Mouse (Mus musculus) kidney, embryonic 16.5 days (tissue): Measurements from ENCODE around the gene Slx4ip. TPM values are rescaled to one million over a fixed set of nuclear protein-coding genes. Genes with fewer than 3 reads are reported as not detected.

ENCODE experiments used
- ATAC-seq: fragments of 200-750 bp; cut with Nextera tagmentation; 2 replicates; pipeline ENCODE4 v1.8.0; 2017; ENCODE audit warnings: moderate TSS enrichment; ENCODE audit not compliant: low FRiP score, low TSS enrichment
- H3K27ac ChIP-seq: fragments of 300-500 bp; sonication (generic); 2 replicates; pipeline ENCODE4 v1.5.1; 2014; ENCODE audit warnings: low read length
- H3K27me3 ChIP-seq: fragments of 300-500 bp; sonication (generic); 2 replicates; pipeline ENCODE4 v1.6.1; 2014; ENCODE audit warnings: low read length, control low read depth, mixed read lengths; ENCODE audit not compliant: insufficient read depth
- H3K36me3 ChIP-seq: fragments of 300-500 bp; sonication (generic); 2 replicates; pipeline ENCODE4 v1.6.1; 2014; ENCODE audit warnings: low read length, control low read depth, mixed read lengths; ENCODE audit not compliant: insufficient read depth
- H3K4me1 ChIP-seq: fragments of 300-500 bp; sonication (generic); 2 replicates; pipeline ENCODE4 v1.6.1; 2014; ENCODE audit warnings: low read length, control low read depth, mixed read lengths; ENCODE audit not compliant: insufficient read depth
- H3K4me2 ChIP-seq: fragments of 300-500 bp; sonication (generic); replicated peaks from 2 replicates; pipeline ENCODE4 v1.6.1; 2014; ENCODE audit warnings: low read depth, low read length
- H3K4me3 ChIP-seq: fragments of 300-500 bp; sonication (generic); 2 replicates; pipeline ENCODE4 v1.5.1; 2014; ENCODE audit warnings: mild to moderate bottlenecking, low read length
- H3K9ac ChIP-seq: fragments of 300-500 bp; sonication (generic); replicated peaks from 2 replicates; pipeline ENCODE4 v1.6.1; 2014; ENCODE audit warnings: low read length
- H3K9me3 ChIP-seq: fragments of 300-500 bp; sonication (generic); 2 replicates; pipeline ENCODE4 v1.6.1; 2016; ENCODE audit warnings: low read length, control low read depth
- WGBS: fragments of 180-500 bp; shearing (Covaris S2); extraction: QIAGEN DNeasy Blood & Tissue Kit; methylation state at CpG from one replicate; pipeline ENCODE4 v1.1.7; 2014; 5-methylcytosine and 5-hydroxymethylcytosine counted together
- polyA plus RNA-seq: library from polyadenylated mRNA; unstranded; fragments of >200 nt; fragmentation: Nextera tagmentation; extraction: Ambion mirVana; gene quantifications from 2 replicates; pipeline ENCODE4 v1.2.1, GENCODE M21; 2015

Gene Slx4ip
- polyA plus RNA-seq, 1 experiment from 2014 or later: 6.5 TPM

DNA sequence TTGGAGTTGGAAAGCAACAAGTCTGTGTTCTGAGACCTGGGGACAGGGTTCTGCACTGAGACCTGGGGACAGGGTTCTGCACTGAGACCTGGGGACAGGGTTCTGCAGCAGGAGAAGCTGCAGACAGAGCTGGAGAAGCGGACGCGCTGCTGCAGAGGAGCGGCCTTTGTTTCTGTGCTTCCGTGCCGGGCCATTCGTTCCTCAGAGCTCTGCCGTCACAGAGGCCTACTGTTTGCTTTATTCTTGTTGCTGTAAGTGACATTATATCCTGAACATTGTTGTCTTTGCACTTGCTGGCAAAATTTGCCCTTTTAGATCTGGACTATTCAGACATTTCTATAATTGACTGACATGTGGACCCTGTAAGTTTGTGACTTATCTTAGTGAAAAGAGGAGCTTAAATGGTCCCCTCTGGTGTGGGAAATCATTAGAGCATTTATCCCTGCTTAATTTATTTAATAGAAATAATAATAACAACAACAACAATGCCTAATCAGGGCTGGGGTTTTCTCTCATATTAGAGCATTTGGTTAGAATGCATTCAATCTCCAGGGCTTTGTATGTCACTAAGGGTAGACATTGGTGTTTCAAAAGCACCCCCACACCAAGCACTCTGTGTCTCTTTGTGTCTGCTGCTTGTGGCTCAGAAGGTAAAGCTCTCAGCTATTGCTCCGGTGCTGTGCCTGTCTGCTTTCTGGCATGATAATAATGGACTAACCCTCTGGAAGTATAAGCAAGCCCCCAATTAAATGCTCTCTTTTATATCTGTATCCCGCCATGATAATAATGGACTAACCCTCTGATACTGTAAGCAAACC, 90.3 kb downstream of the Slx4ip start:
- no peak overlapping the region for H3K4me3 ChIP-seq
- peaks cover 7% of the 10 kb centered on the region for H3K4me1 ChIP-seq
- no peak overlapping the region for H3K4me2 ChIP-seq
- no peak overlapping the region for H3K27ac ChIP-seq
- no peaks in the 10 kb centered on the region for H3K9me3 ChIP-seq
- H3K27me3 ChIP-seq: no peaks in the 10 kb centered on the region
- no peaks in the 10 kb centered on the region for H3K36me3 ChIP-seq
- no peak for ATAC-seq
- no peak overlapping the region for H3K9ac ChIP-seq
- WGBS: 67% methylated on average over 10 of the region's 10 CpGs

DNA sequence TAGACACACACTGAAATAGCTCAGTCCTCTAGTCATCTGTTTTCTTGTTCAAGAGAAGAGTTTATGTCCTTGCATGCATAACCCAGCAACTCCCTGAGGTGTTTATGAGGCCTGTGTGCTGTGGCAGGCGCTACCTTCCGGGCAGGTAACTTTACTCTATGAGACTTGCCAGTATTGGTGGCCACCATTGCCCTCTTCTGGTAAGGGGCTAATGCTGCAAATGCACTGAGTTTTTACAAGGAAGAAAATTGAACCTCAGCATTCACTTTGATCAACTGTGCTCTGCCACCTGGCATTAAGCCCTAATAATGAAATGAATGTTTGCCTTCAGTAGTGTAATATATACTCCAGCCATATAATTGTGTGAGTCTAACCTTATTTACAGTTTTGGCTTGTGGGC, 92.9 kb downstream of the Slx4ip start:
- no peak for ATAC-seq
- WGBS: 98% methylated on average over 2 of the region's 2 CpGs
- Histone ChIP-seq H3K27me3 (no peaks in the 10 kb centered on the region), H3K9ac (no peak overlapping the region), H3K4me1 (peaks cover 13% of the 10 kb centered on the region), H3K9me3 (no peaks in the 10 kb centered on the region), H3K4me2 (no peak overlapping the region), H3K36me3 (no peaks in the 10 kb centered on the region), H3K27ac (no peak overlapping the region), H3K4me3 (no peak overlapping the region)

DNA sequence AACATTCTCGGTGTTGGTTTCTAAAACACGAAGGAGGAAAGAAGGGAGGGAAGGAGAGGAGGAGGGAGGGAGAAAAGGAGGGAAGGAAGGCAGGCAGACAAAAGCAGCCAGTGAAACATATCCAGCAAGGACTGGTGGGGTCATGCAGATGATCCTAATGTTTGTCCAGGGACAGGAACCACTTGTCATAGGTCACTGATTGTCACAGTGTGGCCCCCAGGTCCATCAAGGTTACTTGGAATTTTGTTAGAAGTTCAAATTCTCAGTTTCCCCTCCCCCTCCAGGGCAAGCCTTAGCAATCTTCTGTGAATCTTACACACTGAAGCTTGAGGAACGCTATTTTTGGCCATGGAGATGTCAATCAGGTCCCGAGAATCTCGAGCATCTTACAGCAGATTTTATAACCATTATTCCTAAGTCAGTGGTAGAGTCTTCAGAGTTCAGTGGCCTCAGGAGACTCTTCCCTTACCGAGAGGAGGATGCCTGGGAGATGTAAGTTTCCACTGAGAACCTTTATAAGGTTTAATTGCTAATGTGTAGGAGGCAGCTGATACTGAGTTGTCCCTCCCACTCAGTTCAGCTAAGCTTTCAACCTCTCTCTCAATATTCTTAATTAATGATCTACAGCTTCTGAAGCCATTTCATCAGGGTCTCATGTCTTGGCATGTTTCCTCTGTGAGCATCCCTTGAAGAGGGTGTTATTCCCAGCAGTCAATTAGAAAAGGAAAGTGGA, 95.1 kb downstream of the Slx4ip start:
- ATAC-seq: no peak
- Histone ChIP-seq H3K4me1 (peaks cover 10% of the 10 kb centered on the region), H3K27ac (no peak overlapping the region), H3K27me3 (no peaks in the 10 kb centered on the region), H3K36me3 (no peaks in the 10 kb centered on the region), H3K9ac (no peak overlapping the region), H3K4me3 (no peak overlapping the region), H3K4me2 (no peak overlapping the region), H3K9me3 (no peaks in the 10 kb centered on the region)
- 31% methylated on average over 6 of the region's 6 CpGs for WGBS

DNA sequence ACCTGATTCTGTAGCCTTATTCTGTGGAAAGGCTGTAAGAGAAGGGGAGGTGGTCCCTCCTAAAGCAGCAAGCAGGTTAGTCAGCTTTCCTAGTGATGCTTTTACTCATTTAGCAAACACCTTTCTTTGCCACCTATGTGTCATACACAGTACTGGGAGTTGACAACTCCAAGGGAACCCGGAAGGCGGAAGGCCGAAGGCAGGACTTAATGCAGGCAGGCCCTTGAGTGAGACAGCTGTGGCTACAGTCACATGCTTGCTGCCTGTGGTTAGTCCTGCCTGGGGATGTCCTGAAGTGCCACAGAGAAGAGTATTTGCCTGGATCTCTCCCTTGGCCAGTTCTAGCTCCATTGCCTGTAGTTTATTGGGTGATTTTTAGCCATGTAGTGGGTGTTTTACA, 102.1 kb downstream of the Slx4ip start:
- H3K36me3 ChIP-seq: no peaks in the 10 kb centered on the region
- H3K9me3 ChIP-seq: no peaks in the 10 kb centered on the region
- no peak for ATAC-seq
- H3K4me2 ChIP-seq: no peak overlapping the region
- 92% methylated on average over 3 of the region's 3 CpGs for WGBS
- H3K27me3 ChIP-seq: no peaks in the 10 kb centered on the region
- H3K4me3 ChIP-seq: no peak overlapping the region
- no peak overlapping the region for H3K27ac ChIP-seq
- H3K9ac ChIP-seq: no peak overlapping the region
- H3K4me1 ChIP-seq: no peaks in the 10 kb centered on the region

DNA sequence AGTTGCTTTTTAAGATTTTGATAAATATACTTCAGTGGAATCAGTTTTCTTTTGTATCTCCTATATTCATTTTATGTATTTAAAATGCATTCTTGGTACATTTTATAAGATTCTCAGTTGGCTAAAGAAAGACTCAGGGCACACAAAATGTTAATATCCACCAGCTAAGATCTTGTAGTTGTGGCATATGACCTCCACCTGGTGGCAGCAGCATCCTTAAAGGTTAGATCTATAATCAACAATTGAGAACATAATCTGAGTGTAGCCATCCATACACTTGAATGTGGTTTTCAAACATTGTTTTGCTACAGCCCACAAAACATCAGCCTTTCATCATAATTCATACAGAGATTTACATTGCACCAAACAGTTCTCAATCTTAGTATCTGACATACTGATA, 106.1 kb downstream of the Slx4ip start:
- Histone ChIP-seq H3K36me3 (no peaks in the 10 kb centered on the region), H3K27me3 (no peaks in the 10 kb centered on the region), H3K4me1 (no peaks in the 10 kb centered on the region), H3K27ac (no peak overlapping the region), H3K9ac (no peak overlapping the region), H3K9me3 (no peaks in the 10 kb centered on the region), H3K4me2 (no peak overlapping the region), H3K4me3 (no peak overlapping the region)
- no peak for ATAC-seq

DNA sequence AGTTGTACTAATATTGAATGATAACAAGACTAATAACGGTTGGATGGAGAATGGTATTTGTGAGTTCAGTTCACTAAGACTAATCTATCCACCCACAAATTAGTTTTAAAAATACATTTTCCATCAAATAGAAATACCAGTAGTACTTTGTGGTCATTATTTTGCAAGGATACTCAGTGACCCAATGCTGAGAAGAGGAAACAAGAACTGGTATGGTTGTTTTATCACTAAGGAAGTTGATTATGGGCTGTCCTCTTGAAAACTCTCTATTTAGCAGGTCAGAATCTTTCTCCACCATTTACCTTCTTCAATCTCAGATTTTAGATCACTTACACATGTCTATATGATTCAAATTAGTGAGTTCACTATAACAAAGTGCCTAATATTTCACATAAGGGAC, 111.0 kb downstream of the Slx4ip start:
- WGBS: 95% methylated on average over 1 of the region's 1 CpGs

DNA sequence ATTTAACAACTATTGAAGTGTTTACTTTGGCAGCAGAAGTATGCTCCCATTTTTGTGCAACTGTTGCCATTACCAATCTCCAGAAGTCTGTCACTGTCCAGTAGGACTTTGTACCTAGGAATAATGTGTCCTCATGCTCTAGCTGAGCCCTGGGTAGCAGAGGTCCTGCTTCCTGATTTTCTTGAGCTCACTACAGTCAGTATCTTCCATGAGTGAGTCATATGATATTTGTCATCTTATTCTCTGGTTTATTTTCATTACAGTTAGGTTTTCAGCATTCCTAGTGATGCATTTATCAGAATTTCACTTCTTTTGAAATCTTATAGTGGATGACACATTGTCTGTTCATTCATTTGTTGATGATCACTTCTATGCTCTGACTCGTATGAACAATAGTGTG, 115.6 kb downstream of the Slx4ip start:
- no peaks in the 10 kb centered on the region for H3K4me1 ChIP-seq
- H3K27ac ChIP-seq: no peak overlapping the region
- H3K36me3 ChIP-seq: no peaks in the 10 kb centered on the region
- no peak overlapping the region for H3K4me3 ChIP-seq
- no peak overlapping the region for H3K4me2 ChIP-seq
- ATAC-seq: no peak
- H3K27me3 ChIP-seq: no peaks in the 10 kb centered on the region
- WGBS: 81% methylated on average over 1 of the region's 1 CpGs
- H3K9me3 ChIP-seq: no peaks in the 10 kb centered on the region
- H3K9ac ChIP-seq: no peak overlapping the region

More for the DNA sequence above, 111.0 kb downstream of the Slx4ip start:
- Histone ChIP-seq H3K4me2 (no peak overlapping the region), H3K9ac (no peak overlapping the region), H3K4me3 (no peak overlapping the region), H3K36me3 (no peaks in the 10 kb centered on the region), H3K27me3 (no peaks in the 10 kb centered on the region), H3K4me1 (no peaks in the 10 kb centered on the region), H3K27ac (no peak overlapping the region), H3K9me3 (no peaks in the 10 kb centered on the region)
- no peak for ATAC-seq

DNA sequence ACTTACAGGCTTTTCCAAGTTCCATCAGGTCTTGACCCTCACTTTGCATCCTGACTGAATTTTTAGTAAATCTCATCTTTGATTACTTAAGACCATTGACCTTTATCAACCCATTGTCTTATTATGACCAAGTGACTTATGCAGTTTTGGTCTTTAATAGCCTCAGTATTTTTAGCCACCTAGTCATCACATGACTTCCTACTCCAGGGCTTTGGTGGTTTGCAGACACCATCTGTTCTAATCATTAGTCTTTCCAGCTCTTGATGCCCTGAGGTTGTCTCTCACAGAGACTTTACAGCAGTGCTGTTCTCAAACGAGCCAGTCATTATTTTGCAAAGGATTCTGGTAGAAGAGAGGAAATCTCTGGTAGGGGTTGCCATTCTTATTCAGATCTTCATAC, 121.0 kb downstream of the Slx4ip start:
- Histone ChIP-seq H3K4me2 (no peak overlapping the region), H3K9me3 (no peaks in the 10 kb centered on the region), H3K9ac (no peak overlapping the region), H3K27me3 (no peaks in the 10 kb centered on the region), H3K27ac (no peak overlapping the region), H3K4me1 (no peaks in the 10 kb centered on the region), H3K4me3 (no peak overlapping the region), H3K36me3 (no peaks in the 10 kb centered on the region)
- WGBS: 41% methylated on average over 1 of the region's 1 CpGs
- no peak for ATAC-seq

DNA sequence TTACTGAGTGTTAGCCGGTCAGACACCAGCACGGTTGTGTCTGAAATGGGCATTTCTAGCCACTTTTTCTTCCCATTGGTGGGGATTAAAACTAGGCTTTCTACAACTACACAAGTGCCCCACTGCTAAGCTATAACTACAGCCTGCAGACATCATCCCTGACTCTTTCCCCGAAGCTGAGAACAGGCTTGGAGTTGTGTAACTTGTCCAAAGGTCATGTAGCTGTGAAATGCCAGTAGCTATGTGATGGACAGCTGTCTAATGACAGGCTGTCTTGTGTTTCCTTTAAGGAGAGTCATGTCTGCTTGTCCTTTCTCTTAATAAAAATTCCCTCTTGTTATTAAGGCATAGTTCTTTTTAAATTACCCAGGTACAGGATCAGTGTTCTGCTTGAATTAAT, 122.1 kb downstream of the Slx4ip start:
- Histone ChIP-seq H3K9me3 (no peaks in the 10 kb centered on the region), H3K27ac (no peak overlapping the region), H3K4me1 (no peaks in the 10 kb centered on the region), H3K9ac (no peak overlapping the region), H3K27me3 (no peaks in the 10 kb centered on the region), H3K4me3 (no peak overlapping the region), H3K4me2 (no peak overlapping the region), H3K36me3 (no peaks in the 10 kb centered on the region)
- no peak for ATAC-seq
- WGBS: 72% methylated on average over 3 of the region's 3 CpGs

DNA sequence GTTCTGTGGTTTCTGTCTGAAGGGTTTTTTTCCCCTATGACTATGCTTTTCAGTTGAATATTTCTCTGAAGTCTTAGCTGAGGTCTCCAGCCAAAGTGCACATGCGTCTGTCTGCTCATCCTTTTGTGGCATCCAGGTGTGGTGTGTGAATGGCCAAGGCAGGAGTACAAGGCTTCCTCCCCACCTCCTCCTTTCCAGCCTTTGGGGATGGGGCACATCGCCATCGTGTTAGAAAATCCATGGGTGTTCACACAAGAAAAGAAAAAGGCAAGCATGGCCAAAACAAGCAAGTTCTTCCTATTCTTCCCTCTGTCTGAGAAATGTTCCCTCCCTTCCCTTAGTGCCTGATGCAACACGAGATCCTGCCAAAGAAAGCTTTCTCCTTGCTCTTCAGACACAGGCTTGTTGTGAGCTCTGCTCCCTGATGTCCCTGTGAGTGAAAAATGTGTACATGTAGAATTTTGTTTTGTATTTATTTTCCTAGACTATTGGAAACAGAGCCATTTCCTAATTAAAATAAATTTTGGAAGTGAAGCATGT, 122.9 kb downstream of the Slx4ip start:
- H3K9me3 ChIP-seq: no peaks in the 10 kb centered on the region
- no peak overlapping the region for H3K27ac ChIP-seq
- H3K27me3 ChIP-seq: no peaks in the 10 kb centered on the region
- H3K4me1 ChIP-seq: no peaks in the 10 kb centered on the region
- ATAC-seq: no peak
- no peak overlapping the region for H3K9ac ChIP-seq
- H3K36me3 ChIP-seq: no peaks in the 10 kb centered on the region
- WGBS: 57% methylated on average over 4 of the region's 4 CpGs
- H3K4me3 ChIP-seq: no peak overlapping the region
- no peak overlapping the region for H3K4me2 ChIP-seq
